Mouse (Mus musculus): Measurements from ENCODE around the gene Ube2q1. TPM values are rescaled to one million over a fixed set of nuclear protein-coding genes. Genes with fewer than 3 reads are reported as not detected.

Gene Ube2q1
- polyA plus RNA-seq, 1 experiment, result 53.0 TPM

- no peak for TF ChIP-seq GATA1 (IDR thresholded peaks at IDR 0.05; ENCODE audit: low read length)
Measured at GRCm38 (mm10) chr3:89806751-89807150, 33.3 kb downstream of the Ube2q1 start.

DNA sequence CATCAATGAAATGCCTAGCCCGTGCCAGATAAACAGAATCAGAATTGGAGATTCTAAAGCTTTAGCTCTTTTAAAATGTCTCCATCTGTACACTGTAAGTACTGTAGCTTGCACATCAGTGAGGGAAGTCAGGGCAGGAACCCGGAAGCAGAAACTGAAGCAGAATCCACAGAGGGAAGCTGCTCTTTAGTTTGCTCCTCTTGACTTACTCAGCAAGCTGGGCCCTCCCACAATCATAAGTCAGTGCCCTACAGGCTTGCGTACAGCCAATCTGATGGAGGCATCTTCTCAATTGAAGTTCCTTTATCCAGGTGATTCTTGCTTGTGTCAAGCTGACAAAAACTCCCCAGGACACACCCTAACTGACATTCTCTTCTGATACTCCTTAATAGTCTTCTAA is 33.8 kb downstream of the Ube2q1 start:
- no peak for TF ChIP-seq GATA1 (IDR thresholded peaks at IDR 0.05; ENCODE audit: low read length)

GRCm38 (mm10) chr3:89807881-89808280 is 34.5 kb downstream of the Ube2q1 start:
- TF ChIP-seq GATA1 (IDR thresholded peaks at IDR 0.05; ENCODE audit: low read length), result no peak

DNA sequence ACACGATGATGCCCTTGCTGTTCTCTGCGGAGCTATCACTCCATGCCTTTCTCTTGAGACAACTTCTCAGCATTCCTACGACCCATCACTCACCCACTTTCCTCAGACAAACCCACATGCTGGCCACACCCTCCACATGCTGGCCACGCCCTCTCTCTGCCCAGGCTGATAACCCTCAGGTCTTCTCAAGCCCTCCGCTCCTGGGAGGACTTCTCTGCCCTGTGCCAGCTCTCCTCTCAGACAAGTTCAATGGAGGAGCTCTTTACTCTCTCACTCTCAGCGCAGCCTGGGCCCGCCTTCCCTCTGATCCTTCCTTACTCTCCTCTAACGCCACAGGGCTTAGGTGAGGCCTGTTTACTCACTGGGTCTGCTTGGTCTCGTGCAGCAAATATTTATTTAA is 35.2 kb downstream of the Ube2q1 start:
- no peak for TF ChIP-seq GATA1 (IDR thresholded peaks at IDR 0.05; ENCODE audit: low read length)

DNA sequence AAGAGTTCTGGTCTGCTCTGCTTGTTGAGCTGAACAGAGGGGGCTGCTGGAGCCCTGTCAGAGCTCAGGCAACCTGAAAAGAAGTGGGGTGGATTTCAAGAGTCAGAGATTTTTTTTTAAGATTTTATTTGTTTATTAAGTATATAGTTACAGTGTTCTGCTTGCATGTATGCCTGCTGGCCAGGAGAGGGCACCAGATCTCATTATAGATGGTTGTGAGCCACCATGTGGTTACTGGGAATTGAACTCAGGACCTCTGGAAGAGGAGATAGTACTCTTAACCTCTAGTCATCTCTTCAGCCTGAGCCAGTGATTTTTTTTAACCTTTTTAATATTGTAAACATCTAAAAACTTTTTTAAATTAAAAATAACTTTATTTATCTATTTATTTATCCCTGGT is 37.4 kb downstream of the Ube2q1 start:
- TF ChIP-seq GATA1 (IDR thresholded peaks at IDR 0.05; ENCODE audit: low read length), result no peak

GRCm38 (mm10) chr3:89812166-89812565 is 38.8 kb downstream of the Ube2q1 start:
- TF ChIP-seq GATA1 (IDR thresholded peaks at IDR 0.05; ENCODE audit: low read length), result no peak

GRCm38 (mm10) chr3:89814051-89814450 is 40.6 kb downstream of the Ube2q1 start:
- no peak for TF ChIP-seq GATA1 (IDR thresholded peaks at IDR 0.05; ENCODE audit: low read length)

DNA sequence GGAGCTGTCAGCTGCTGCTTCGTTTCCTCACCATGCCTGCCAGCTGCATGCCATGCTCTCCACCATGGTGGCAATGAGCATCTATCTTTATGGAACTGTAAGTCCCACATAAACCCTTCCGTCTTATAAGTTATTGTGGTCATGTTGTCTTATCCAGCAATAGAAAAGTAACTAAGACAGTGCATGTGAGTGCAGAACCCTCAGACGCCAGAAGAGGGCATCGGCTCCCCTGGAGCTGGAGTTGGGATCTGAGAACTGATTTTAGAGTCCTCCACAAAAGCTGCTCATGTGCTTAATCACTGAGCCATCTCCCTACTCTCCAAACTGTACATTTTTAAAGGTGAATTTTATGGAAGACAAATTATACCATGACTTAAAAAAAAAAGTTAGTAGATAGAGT is 43.6 kb downstream of the Ube2q1 start:
- no peak for TF ChIP-seq GATA1 (IDR thresholded peaks at IDR 0.05; ENCODE audit: low read length)

- no peak for TF ChIP-seq GATA1 (IDR thresholded peaks at IDR 0.05; ENCODE audit: low read length)
Measured at GRCm38 (mm10) chr3:89818605-89819004, 45.2 kb downstream of the Ube2q1 start.

DNA sequence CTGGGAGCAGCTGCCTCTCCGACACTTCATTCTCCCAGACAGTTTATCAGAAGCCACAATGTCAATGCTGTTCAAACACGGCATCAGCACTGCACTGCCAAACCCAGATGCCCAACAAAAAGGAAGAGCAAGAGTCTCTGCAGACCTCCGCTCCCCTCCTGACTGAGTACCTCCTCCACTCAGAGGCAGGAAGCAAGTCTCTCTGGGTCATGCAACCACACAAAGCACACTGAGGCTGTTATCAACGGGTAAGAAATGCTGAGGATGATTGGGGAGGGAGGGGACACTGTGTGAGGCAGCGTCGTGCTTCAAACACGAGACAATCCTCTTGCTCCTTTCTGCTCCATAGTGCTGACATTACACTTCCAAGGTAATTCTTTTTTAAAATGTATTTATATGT is 46.5 kb downstream of the Ube2q1 start:
- TF ChIP-seq GATA1 (IDR thresholded peaks at IDR 0.05; ENCODE audit: low read length), result no peak

DNA sequence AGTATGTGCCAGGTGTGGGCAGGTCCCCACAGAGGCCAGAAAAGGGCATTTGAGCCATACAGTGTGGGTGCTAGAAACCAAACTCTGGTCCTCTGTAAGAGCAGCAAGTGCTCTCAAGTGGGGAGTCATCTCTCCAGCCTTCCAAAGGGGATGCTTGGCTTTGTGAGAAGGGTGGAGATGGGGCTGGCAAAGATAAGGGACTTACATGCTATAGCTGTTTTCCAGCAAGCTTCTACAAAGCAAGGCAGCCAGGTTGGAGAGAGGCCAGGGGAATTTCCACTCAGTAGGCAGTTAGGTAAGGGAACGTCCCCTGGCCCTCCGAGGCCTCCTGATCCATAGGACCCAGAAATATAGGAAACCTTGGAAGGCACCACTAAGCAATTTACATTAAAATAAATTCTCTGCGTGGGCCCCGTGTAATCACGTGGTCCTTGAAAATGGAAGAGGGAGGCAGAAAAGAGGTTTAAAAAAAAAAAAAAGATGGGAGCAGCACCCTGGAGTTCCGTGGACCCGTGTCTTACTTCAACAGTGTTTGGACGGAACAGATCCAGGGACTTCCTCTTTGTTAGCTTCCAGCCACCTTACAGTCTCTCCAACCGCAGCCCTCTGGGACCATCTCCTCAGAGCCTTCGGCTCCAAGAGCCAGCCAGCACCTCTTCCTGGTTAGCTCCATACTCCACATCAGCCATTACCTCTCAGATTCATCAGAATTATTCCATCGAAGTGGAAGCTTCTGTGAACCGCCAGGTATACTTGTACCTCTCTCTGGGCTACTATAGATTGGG is 47.1 kb downstream of the Ube2q1 start:
- no peak for TF ChIP-seq GATA1 (IDR thresholded peaks at IDR 0.05; ENCODE audit: low read length)

GRCm38 (mm10) chr3:89821096-89821513 is 47.7 kb downstream of the Ube2q1 start:
- no peak for TF ChIP-seq GATA1 (IDR thresholded peaks at IDR 0.05; ENCODE audit: low read length)

DNA sequence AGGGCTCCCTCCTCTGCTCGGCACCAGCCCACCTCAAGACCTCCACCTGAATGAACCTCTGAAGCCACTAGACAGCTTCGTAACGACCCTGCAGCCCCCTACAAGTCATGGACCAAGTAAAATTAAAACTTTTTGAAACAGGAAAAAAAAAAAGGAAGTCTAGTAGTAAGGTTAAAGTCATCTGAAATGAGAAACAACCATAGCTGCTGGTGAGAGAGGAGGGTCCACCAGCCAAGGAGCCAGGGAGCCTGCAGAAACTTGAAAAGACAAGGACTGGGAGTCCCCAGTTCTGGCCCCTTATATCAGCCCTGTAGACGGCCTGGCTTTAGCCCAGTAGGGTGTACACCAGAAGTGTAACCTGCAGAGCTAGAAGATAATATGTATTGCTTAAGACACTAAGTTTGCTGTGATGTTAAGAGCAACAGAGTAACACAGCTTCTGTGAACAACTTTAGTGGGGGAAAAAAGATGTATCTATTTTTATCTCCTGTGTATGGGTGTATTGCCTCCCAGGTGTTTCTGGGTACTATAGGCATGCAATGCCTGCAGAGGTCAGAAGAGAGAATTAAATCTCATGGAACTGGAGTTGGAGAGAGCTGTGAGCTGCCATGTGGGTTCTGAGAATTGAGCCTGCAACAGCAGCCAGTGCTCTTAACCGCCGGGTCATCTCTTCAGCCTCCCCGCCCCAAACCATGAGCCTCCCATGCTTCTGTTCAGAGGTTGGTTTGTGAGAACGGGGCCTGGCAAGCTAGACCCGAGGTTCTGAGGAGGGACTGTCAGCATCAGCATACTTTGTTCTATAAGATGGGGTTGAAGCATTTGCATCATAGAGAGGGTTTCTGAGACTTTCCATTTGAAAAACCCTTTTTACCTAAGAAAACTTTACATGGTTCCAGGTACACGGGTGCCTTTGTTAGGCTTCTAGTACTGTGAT is 48.4 kb downstream of the Ube2q1 start:
- no peak for TF ChIP-seq GATA1 (IDR thresholded peaks at IDR 0.05; ENCODE audit: low read length)

- no peak for TF ChIP-seq GATA1 (IDR thresholded peaks at IDR 0.05; ENCODE audit: low read length)
Measured at GRCm38 (mm10) chr3:89823594-89823993, 50.2 kb downstream of the Ube2q1 start.

DNA sequence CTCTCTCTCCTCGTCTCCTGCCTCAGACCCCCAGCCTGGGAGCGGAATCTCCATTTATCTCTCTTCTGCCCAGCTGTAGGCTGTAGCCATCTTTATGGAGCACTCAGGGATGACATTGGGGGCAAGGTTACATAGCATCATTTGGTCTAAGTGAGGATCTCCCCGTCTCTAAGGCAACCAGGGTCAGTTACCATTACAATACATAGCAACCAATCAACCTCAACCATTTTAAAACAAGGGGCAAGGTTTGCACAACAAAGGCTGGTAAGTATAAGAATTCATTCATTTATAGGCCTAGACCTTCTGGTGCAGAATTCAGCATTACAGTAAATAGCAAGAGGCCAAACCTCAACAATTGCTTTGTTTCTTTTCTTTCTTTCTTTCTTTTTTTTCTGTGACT is 52.9 kb downstream of the Ube2q1 start:
- no peak for TF ChIP-seq GATA1 (IDR thresholded peaks at IDR 0.05; ENCODE audit: low read length)

DNA sequence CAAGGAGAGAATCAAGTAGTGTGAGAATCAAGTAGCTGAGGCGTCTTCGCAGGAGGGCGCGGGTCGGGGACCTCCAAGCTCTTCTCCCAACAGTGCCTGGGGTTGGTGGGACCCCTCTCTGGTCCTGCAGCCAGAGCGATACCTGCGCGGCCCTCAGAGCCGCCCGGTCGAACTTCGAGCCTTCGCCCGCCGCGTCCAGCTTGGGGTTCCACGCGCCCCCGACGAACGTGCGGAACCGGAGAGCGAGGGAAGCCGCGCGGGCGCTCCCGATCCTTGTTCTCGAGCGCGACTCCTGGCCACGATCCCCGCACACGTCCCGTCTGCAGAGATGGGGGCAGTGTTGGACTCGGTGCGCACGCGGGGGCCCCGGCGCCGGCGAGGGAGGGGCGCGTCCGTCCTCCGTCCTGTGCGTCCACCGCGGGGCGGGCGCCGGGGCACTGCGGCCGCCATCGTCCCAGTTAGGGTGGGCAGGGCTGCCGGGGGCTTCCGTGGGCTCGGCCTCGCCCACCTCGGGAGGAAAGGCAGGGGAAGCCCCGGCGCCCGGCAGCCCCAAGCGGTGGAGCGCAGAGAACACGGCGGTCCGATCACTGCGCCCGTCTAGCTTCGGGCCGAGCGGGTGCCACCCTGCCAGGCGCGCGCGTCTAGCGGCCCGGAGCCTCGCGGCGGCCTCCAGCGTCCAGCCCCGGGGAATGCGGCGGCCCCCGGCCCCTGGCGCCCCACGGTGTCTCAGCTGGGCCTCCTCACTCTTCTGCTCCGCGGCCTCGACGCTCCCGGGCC is 57.6 kb downstream of the Ube2q1 start, which contains the start of gene She:
Gene She (plus strand): TSS at position 556 of the 777 bp plus-strand sequence.
- TF ChIP-seq GATA1 (IDR thresholded peaks at IDR 0.05; ENCODE audit: low read length), result no peak

Other genes starting within 250 kb of the Ube2q1 start
- gene Adar, start 58.6 kb upstream of the Ube2q1 start, polyA plus RNA-seq (2012), result 16.9 and 17.9 TPM in 2 replicates
- gene Chrnb2, start 9.0 kb upstream of the Ube2q1 start, polyA plus RNA-seq (2012), result 0.18 and 0.27 TPM in 2 replicates
- not detected in 2 replicates for gene She, start 57.8 kb downstream of the Ube2q1 start, polyA plus RNA-seq (2012)
- not detected in 2 replicates for gene Il6ra, start 139.6 kb downstream of the Ube2q1 start, polyA plus RNA-seq (2012)
- gene Atp8b2, start 189.9 kb downstream of the Ube2q1 start, polyA plus RNA-seq (2012), result not detected in 2 replicates
- gene Hax1, start 225.2 kb downstream of the Ube2q1 start, polyA plus RNA-seq (2012), result 17.4 and 50.6 TPM in 2 replicates